Mouse (Mus musculus) heart, postnatal 36 days (tissue): ENCODE results near the gene Nme7. TPM values are rescaled to one million over a fixed set of nuclear protein-coding genes. Genes with fewer than 3 reads are reported as not detected.
A peak's percentile ranks its signal among the peaks of the same experiment; 100 is the strongest.

Experiments
- DNase-seq, 2 experiments: peaks; one replicate each; pipeline ENCODE4 v3.0.0; 2021 to 2022
- intact Hi-C: fragments of 180-260 bp; cut with DNase I; formaldehyde crosslinking; loops from one replicate; pipeline ENCODE4 v1.15.1; 2025
- total RNA-seq, 2 experiments: library from RNA; stranded (reverse); gene quantifications; 2 replicates each; pipeline ENCODE4 v1.2.3; 2021

Nme7 gene
- total RNA-seq, 2 experiments from 2014 or later: 5.2 to 5.3 TPM

GRCm38 (mm10) chr1:164374020-164374419 is 70.1 kb downstream of the Nme7 start:
- intact Hi-C loops: no loop called here
- no peak for DNase-seq

GRCm38 (mm10) chr1:164375626-164376025 is 71.7 kb downstream of the Nme7 start:
- intact Hi-C loops: no loop called here
- DNase-seq: no peak

- intact Hi-C loops: no loop called here
- DNase-seq: no peak
These were observed 73.0 kb downstream of the Nme7 start for GRCm38 (mm10) chr1:164376761-164377487.

- intact Hi-C loops: no loop called here
- no peak for DNase-seq
These were observed 79.7 kb downstream of the Nme7 start for GRCm38 (mm10) chr1:164383621-164384020.

GRCm38 (mm10) chr1:164384354-164384753 is 80.4 kb downstream of the Nme7 start:
- intact Hi-C loops: no loop called here
- no peak for DNase-seq

- DNase-seq: no peak
- intact Hi-C loops: no loop called here
These were observed 81.1 kb downstream of the Nme7 start for GRCm38 (mm10) chr1:164384972-164385371.

- intact Hi-C loops: no loop called here
- no peak for DNase-seq
These were observed 85.8 kb downstream of the Nme7 start for GRCm38 (mm10) chr1:164389743-164390142.

- peak in 1 of 2 experiments; percentile 8 for DNase-seq
- intact Hi-C loops: no loop called here
These were observed 88.3 kb downstream of the Nme7 start for GRCm38 (mm10) chr1:164392176-164392575.

- intact Hi-C loops: no loop called here
- no peak for DNase-seq
These were observed 91.3 kb downstream of the Nme7 start for GRCm38 (mm10) chr1:164395131-164395780.

GRCm38 (mm10) chr1:164397672-164398071 is 93.8 kb downstream of the Nme7 start:
- intact Hi-C loops: no loop called here
- no peak for DNase-seq

- no peak for DNase-seq
- intact Hi-C loops: no loop called here
These were observed 95.7 kb downstream of the Nme7 start for GRCm38 (mm10) chr1:164399578-164399977.

GRCm38 (mm10) chr1:164405385-164405802 is 101.5 kb downstream of the Nme7 start:
- DNase-seq: peak; percentile 7 to 37
- intact Hi-C loops: no loop called here

GRCm38 (mm10) chr1:164406506-164406905 is 102.6 kb downstream of the Nme7 start:
- no peak for DNase-seq
- intact Hi-C loops: no loop called here

GRCm38 (mm10) chr1:164408655-164409054 is 104.7 kb downstream of the Nme7 start:
- intact Hi-C loops: no loop called here
- no peak for DNase-seq

GRCm38 (mm10) chr1:164411306-164411705 is 107.4 kb downstream of the Nme7 start:
- intact Hi-C loops: no loop called here
- no peak for DNase-seq

GRCm38 (mm10) chr1:164412906-164413305 is 109.0 kb downstream of the Nme7 start:
- intact Hi-C loops: no loop called here
- no peak for DNase-seq

GRCm38 (mm10) chr1:164413608-164414007 is 109.7 kb downstream of the Nme7 start:
- intact Hi-C loops: no loop called here
- DNase-seq: no peak

GRCm38 (mm10) chr1:164415347-164415751 is 111.4 kb downstream of the Nme7 start:
- intact Hi-C loops: no loop called here
- no peak for DNase-seq

GRCm38 (mm10) chr1:164416692-164417394 is 112.9 kb downstream of the Nme7 start:
- intact Hi-C loops: no loop called here

GRCm38 (mm10) chr1:164417604-164418003 is 113.7 kb downstream of the Nme7 start:
- intact Hi-C loops: no loop called here
- DNase-seq: no peak

More at GRCm38 (mm10) chr1:164416692-164417394, 112.9 kb downstream of the Nme7 start:
- no peak for DNase-seq

- intact Hi-C loops: no loop called here
These were observed 114.4 kb downstream of the Nme7 start for GRCm38 (mm10) chr1:164418320-164418719.

GRCm38 (mm10) chr1:164419401-164419800 is 115.5 kb downstream of the Nme7 start:
- DNase-seq: no peak
- intact Hi-C loops: no loop called here

More at GRCm38 (mm10) chr1:164418320-164418719, 114.4 kb downstream of the Nme7 start:
- no peak for DNase-seq
